Mouse (Mus musculus): Measurements from ENCODE around the gene Nmt1. TPM values are rescaled to one million over a fixed set of nuclear protein-coding genes. Genes with fewer than 3 reads are reported as not detected.
A peak's percentile ranks its signal among the peaks of the same experiment; 100 is the strongest.

Gene Nmt1
- polyA plus RNA-seq, 1 experiment = 17.6 TPM

DNA sequence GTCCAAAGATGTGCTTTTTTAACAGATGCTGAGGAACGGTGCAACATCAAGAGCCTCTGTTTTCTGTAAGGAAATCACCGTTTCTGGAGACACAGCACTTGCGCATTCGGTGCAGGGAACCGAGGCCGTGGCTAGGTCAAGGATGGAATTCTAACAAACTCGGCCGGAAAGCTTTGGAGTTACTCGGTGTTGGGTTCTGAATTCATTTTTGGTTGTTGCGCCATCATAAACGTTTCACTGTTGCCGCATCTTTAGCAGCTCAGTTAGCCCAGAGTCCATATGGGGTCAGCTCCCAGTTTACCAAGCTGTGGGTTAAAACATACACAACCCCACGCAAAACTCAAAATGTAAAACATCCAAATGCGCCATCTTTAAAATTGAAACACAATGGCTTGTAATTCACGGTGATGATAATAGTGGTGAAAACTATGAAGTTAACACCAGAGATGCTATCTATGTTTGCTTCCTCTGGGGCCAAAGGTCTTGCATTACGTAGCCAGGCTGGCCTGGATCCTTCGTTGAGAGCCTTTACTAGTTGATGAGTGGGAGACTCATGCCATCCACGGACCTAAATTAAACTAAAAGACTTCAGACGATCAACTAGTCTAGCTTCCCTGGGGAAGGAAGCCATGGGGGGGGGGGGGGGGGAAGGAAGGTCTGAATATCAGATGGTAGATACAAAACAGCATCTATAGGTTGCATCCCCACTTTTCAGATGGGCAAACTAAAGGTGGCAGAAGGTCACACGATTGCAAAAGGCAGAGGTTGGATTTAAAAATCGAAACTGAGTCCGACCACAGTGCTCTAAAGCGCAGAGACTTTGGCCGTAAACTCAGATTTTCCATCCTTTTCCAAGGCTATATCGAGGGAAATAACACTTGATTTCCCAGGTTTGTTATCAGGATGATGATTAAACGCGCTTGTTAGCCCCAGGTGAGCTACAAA is 11.8 kb upstream of the Nmt1 start:
- Histone ChIP-seq H3K4me1 (peaks cover 27% of the 10 kb centered on the region), H3K4me3 (replicated peaks) (peak overlapping the region; percentile 93), H3K27me3 (replicated peaks) (no peaks in the 10 kb centered on the region), H3K9me3 (no peaks in the 10 kb centered on the region), H3K36me3 (replicated peaks; ENCODE audit: low read length) (peaks cover 31% of the 10 kb centered on the region)
- TF ChIP-seq FLI1 (IDR thresholded peaks at IDR 0.05; ENCODE audit: low read length) (no peak), GATA1 (IDR thresholded peaks at IDR 0.05; ENCODE audit: borderline replicate concordance, low read length) (no peak)

DNA sequence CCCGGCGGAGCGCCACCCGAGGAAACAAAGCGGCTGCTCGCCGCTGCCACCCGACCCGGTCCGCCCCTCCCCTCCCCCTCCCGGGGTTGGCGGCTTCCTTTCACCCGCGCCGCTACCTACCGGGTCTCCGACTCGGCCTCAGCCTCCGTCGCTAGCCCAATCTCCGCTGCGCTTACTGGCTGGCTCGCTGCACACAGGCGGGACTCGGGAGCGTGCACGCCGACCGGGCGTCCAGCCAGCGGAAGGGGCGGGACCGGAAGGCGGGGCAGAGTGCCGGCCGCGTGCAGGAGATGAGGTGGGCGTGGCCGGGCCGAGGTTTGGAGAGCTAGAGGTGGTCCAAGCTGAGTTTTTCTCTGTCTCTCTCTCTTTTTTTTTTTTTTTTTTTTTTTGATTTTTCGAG is 11.1 kb upstream of the Nmt1 start:
- peaks cover 39% of the 10 kb centered on the region for H3K36me3 ChIP-seq (replicated peaks; ENCODE audit: low read length)
- no peaks in the 10 kb centered on the region for H3K27me3 ChIP-seq (replicated peaks)
- no peaks in the 10 kb centered on the region for H3K9me3 ChIP-seq
- H3K4me1 ChIP-seq = peaks cover 28% of the 10 kb centered on the region
- peak overlapping the region; percentile 93 for H3K4me3 ChIP-seq (replicated peaks)
- TF ChIP-seq GATA1 (IDR thresholded peaks at IDR 0.05; ENCODE audit: borderline replicate concordance, low read length) (no peak), FLI1 (IDR thresholded peaks at IDR 0.05; ENCODE audit: low read length) (no peak)

- no peaks in the 10 kb centered on the region for H3K27me3 ChIP-seq (replicated peaks)
- peaks cover 33% of the 10 kb centered on the region for H3K4me1 ChIP-seq
- H3K36me3 ChIP-seq (replicated peaks; ENCODE audit: low read length) = peaks cover 45% of the 10 kb centered on the region
- H3K9me3 ChIP-seq = no peaks in the 10 kb centered on the region
- TF ChIP-seq GATA1 (IDR thresholded peaks at IDR 0.05; ENCODE audit: borderline replicate concordance, low read length) (no peak), FLI1 (IDR thresholded peaks at IDR 0.05; ENCODE audit: low read length) (no peak)
- no peak overlapping the region for H3K4me3 ChIP-seq (replicated peaks)
Observed at GRCm38 (mm10) chr11:103017661-103018060, 10.3 kb upstream of the Nmt1 start.

DNA sequence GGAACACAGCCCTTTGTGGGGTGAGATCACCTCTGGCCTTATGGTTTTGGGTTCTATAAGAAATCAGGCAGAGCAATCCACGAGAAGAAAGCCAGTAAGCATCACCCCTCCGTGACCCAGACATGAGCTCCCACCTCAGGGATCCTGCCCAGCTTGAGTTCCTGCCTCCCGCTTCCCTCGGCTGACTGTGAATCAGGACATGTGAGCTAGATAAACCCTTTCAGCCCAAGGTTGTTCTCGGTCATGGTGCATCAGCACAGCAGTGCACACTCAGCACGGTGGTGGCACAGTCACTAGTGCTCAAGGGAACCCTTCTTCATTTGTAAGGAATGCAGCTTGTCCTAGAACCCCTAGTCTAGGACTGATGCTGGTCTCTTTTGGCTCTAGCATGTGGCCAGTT is 9.1 kb upstream of the Nmt1 start:
- Histone ChIP-seq H3K9me3 (no peaks in the 10 kb centered on the region), H3K36me3 (replicated peaks; ENCODE audit: low read length) (peaks cover 46% of the 10 kb centered on the region), H3K27me3 (replicated peaks) (no peaks in the 10 kb centered on the region), H3K4me1 (peaks cover 33% of the 10 kb centered on the region), H3K4me3 (replicated peaks) (peak overlapping the region; percentile 28)
- TF ChIP-seq GATA1 (IDR thresholded peaks at IDR 0.05; ENCODE audit: borderline replicate concordance, low read length) = no peak
- no peak for TF ChIP-seq FLI1 (IDR thresholded peaks at IDR 0.05; ENCODE audit: low read length)

DNA sequence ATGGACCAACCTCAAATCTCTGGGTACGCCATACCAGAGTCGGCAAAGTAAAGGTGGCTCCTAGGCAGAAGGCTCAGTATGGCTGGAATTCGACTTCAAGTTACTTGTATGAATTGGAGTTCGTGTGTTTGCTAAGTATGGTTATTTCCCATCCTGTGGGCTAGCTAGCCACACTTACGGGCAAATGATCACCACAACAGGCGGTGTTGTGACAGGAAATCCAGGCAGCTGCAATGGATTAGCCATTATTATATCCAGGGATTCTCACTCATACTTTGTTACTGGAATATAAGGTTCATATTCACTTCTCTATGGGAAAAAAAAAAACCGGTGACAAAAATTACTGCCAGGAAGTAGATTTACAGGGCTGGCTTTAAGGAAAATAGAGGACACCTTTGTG is 8.7 kb upstream of the Nmt1 start:
- H3K27me3 ChIP-seq (replicated peaks) = no peaks in the 10 kb centered on the region
- peaks cover 33% of the 10 kb centered on the region for H3K4me1 ChIP-seq
- TF ChIP-seq GATA1 (IDR thresholded peaks at IDR 0.05; ENCODE audit: borderline replicate concordance, low read length) (no peak), FLI1 (IDR thresholded peaks at IDR 0.05; ENCODE audit: low read length) (no peak)
- H3K9me3 ChIP-seq = no peaks in the 10 kb centered on the region
- H3K36me3 ChIP-seq (replicated peaks; ENCODE audit: low read length) = peaks cover 49% of the 10 kb centered on the region
- no peak overlapping the region for H3K4me3 ChIP-seq (replicated peaks)

DNA sequence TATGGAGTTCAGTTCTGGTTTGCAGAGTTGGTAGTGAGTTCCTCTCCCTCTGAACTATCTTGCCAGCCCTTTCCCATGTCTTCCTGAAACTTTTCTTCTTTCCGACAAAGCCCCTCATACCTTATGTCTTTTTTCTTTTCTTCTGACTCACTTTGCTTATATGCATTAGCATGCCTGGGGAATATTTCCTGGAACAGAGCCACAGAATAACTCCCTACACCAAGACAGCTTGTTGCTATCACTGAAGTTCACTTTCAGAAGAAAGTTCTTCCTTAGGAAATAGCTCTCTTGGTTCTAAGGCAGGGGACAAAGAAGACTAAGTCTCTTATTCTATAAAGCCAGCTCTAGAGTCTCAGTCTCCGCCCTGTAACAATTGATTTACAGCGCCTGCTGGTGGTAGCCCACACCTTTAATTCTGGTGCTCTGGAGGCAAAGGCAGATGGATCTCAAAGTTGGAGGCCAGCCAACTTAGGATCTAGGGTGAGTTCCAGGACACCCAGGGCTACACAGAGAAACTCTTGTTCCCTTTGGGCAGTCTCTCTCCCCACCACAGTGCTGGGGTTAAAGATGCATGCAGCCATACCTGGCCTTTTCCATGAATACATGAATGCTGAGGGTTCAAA is 7.2 kb upstream of the Nmt1 start:
- peaks cover 28% of the 10 kb centered on the region for H3K4me1 ChIP-seq
- no peaks in the 10 kb centered on the region for H3K27me3 ChIP-seq (replicated peaks)
- H3K36me3 ChIP-seq (replicated peaks; ENCODE audit: low read length) = peaks cover 63% of the 10 kb centered on the region
- TF ChIP-seq FLI1 (IDR thresholded peaks at IDR 0.05; ENCODE audit: low read length) (no peak), GATA1 (IDR thresholded peaks at IDR 0.05; ENCODE audit: borderline replicate concordance, low read length) (no peak)
- H3K9me3 ChIP-seq = no peaks in the 10 kb centered on the region
- no peak overlapping the region for H3K4me3 ChIP-seq (replicated peaks)

GRCm38 (mm10) chr11:103023974-103024373 is 4.0 kb upstream of the Nmt1 start:
- no peaks in the 10 kb centered on the region for H3K27me3 ChIP-seq (replicated peaks)

GRCm38 (mm10) chr11:103026901-103027300 is 1.1 kb upstream of the Nmt1 start:
- TF ChIP-seq FLI1 (IDR thresholded peaks at IDR 0.05; ENCODE audit: low read length) (no peak), GATA1 (IDR thresholded peaks at IDR 0.05; ENCODE audit: borderline replicate concordance, low read length) (no peak)
- H3K9me3 ChIP-seq = no peaks in the 10 kb centered on the region
- H3K36me3 ChIP-seq (replicated peaks; ENCODE audit: low read length) = peaks cover 47% of the 10 kb centered on the region
- no peaks in the 10 kb centered on the region for H3K27me3 ChIP-seq (replicated peaks)
- peaks cover 51% of the 10 kb centered on the region for H3K4me1 ChIP-seq
- peak overlapping the region; percentile 100 for H3K4me3 ChIP-seq (replicated peaks)

More at GRCm38 (mm10) chr11:103023974-103024373, 4.0 kb upstream of the Nmt1 start:
- Histone ChIP-seq H3K4me1 (peaks cover 26% of the 10 kb centered on the region), H3K36me3 (replicated peaks; ENCODE audit: low read length) (peaks cover 69% of the 10 kb centered on the region), H3K4me3 (replicated peaks) (no peak overlapping the region), H3K9me3 (no peaks in the 10 kb centered on the region)
- TF ChIP-seq FLI1 (IDR thresholded peaks at IDR 0.05; ENCODE audit: low read length) = no peak
- TF ChIP-seq GATA1 (IDR thresholded peaks at IDR 0.05; ENCODE audit: borderline replicate concordance, low read length) = no peak

DNA sequence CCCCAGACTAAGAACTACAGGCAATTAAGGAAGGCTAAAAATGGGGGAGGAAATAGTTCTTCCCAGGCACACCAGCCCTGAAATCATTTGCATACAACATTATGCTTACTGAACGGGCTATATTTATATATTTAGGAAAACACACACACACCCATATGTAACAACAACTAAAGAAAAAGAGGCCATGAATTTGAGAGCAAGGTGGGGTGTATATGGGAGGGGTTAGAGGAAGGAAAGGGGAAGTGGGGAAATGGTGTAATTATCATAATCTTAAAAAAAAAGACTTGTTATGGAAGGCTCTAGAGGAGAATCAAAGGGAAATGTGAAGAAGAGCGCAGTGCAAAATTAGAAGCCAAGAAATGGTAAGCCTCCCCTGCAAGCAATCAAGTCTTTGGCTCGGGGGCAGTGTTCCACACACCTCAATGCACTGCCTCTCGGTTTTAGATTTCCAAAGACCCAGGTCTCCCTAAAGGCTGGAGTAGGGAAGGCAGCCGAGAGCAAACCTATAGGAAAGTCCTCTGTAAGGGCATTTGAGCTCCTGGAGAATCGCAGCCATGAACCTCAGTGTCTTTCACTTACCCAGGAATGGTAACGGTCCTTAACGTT is 317 bp upstream of the Nmt1 start:
- peaks cover 52% of the 10 kb centered on the region for H3K4me1 ChIP-seq
- H3K36me3 ChIP-seq (replicated peaks; ENCODE audit: low read length) = peaks cover 43% of the 10 kb centered on the region
- no peaks in the 10 kb centered on the region for H3K9me3 ChIP-seq
- no peaks in the 10 kb centered on the region for H3K27me3 ChIP-seq (replicated peaks)
- TF ChIP-seq FLI1 (IDR thresholded peaks at IDR 0.05; ENCODE audit: low read length) (no peak), GATA1 (IDR thresholded peaks at IDR 0.05; ENCODE audit: borderline replicate concordance, low read length) (no peak)
- peak overlapping the region; percentile 100 for H3K4me3 ChIP-seq (replicated peaks)
